ENCODE assay signal across 35 mouse cellular contexts in the genomic region with DNA sequence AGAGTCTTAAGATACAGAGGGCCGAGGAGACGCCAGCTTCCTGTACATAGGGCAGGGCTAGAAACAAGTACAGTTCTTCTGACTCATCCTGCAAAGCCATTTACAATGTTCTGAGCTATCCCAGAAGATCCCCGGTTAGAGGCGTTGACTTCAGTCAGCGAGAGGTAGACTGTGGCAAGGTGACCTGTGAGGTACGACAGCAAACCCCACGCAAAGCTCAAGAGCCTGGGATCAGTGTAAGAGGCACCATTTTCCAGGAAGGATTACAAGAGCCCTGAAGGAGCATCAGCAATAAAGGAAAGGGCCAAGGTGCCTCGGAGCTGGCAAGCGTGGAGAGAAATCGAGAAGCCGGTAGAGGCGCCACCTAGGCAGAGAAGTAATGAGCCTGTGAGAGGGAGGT.
"Had no signal": no experiment of that assay in that cellular context is flagged by ENCODE, and none has a peak within 500 bp of the region (broad histone marks: within the 10 kb centered on the region; RNA-seq: fewer than 3 reads in every experiment).

No protein-coding gene starts in this region.

- H3K4me2 ChIP-seq: heart, embryonic 11.5 days; heart, embryonic 13.5 days; heart, embryonic 15.5 days; hindbrain, embryonic 12.5 days; hindbrain, embryonic 13.5 days; hindbrain, embryonic 14.5 days; hindbrain, embryonic 15.5 days; intestine, embryonic 15.5 days; kidney, embryonic 15.5 days had no signal

- H3K9ac ChIP-seq: heart, embryonic 13.5 days; heart, embryonic 15.5 days; hindbrain, embryonic 12.5 days; hindbrain, embryonic 13.5 days; hindbrain, embryonic 14.5 days; hindbrain, embryonic 15.5 days; intestine, embryonic 15.5 days; kidney, embryonic 15.5 days had no signal

- H3K27ac ChIP-seq: heart, embryonic 10.5 days; heart, embryonic 13.5 days; heart, embryonic 15.5 days; hindbrain, embryonic 10.5 days; hindbrain, embryonic 12.5 days; hindbrain, embryonic 13.5 days; hindbrain, embryonic 14.5 days; hindbrain, embryonic 15.5 days; hindbrain, postnatal 0 days; intestine, embryonic 15.5 days; kidney, embryonic 15.5 days; kidney, postnatal 0 days; layer of hippocampus, adult 2 months; left cerebral cortex, adult 2 months had no signal

- DNase-seq: heart, postnatal 10 days; heart, postnatal 14 days; heart, postnatal 36 days; heart, postnatal 4 days; kidney, adult 11 months; kidney, adult 18-20 months; kidney, adult 2 months; kidney, adult 8-10 months; kidney, adult 9 months; kidney, postnatal 10 days; kidney, postnatal 14 days; kidney, postnatal 25 days; kidney, postnatal 36 days; kidney, postnatal 4 days; layer of hippocampus, adult 9-11 months; layer of hippocampus, postnatal 36 days had no signal

- H3K4me3 ChIP-seq: heart, embryonic 10.5 days; heart, embryonic 13.5 days; heart, embryonic 15.5 days; hindbrain, embryonic 10.5 days; hindbrain, embryonic 12.5 days; hindbrain, embryonic 13.5 days; hindbrain, embryonic 15.5 days; intestine, embryonic 15.5 days; kidney, embryonic 15.5 days; layer of hippocampus, adult 2 months; left cerebral cortex, adult 2 months had no signal

- H3K9me3 ChIP-seq: heart, embryonic 10.5 days; heart, embryonic 13.5 days; heart, embryonic 15.5 days; hindbrain, embryonic 10.5 days; hindbrain, embryonic 12.5 days; hindbrain, embryonic 13.5 days; hindbrain, embryonic 15.5 days; intestine, embryonic 15.5 days; kidney, embryonic 15.5 days had no signal

- H3K27me3 ChIP-seq: heart, embryonic 13.5 days; heart, embryonic 15.5 days; hindbrain, embryonic 12.5 days; hindbrain, embryonic 13.5 days; hindbrain, embryonic 15.5 days; intestine, embryonic 15.5 days; kidney, embryonic 15.5 days had no signal

- H3K4me1 ChIP-seq: heart, embryonic 13.5 days; heart, embryonic 15.5 days; hindbrain, embryonic 10.5 days; hindbrain, embryonic 12.5 days; hindbrain, embryonic 13.5 days; hindbrain, embryonic 15.5 days; intestine, embryonic 15.5 days; kidney, embryonic 15.5 days had no signal

- H3K36me3 ChIP-seq: heart, embryonic 10.5 days; heart, embryonic 13.5 days; heart, embryonic 15.5 days; hindbrain, embryonic 10.5 days; hindbrain, embryonic 12.5 days; hindbrain, embryonic 13.5 days; hindbrain, embryonic 15.5 days; intestine, embryonic 15.5 days; kidney, embryonic 15.5 days had no signal

- ATAC-seq: hindbrain, embryonic 16.5 days; hindbrain, postnatal 0 days; inflammation-experienced regulatory T-cells, adult 6 months; intestine, embryonic 15.5 days; intestine, embryonic 16.5 days; intestine, postnatal 0 days had no signal
